Mouse (Mus musculus): ENCODE results near the gene Olfr655.

DNA sequence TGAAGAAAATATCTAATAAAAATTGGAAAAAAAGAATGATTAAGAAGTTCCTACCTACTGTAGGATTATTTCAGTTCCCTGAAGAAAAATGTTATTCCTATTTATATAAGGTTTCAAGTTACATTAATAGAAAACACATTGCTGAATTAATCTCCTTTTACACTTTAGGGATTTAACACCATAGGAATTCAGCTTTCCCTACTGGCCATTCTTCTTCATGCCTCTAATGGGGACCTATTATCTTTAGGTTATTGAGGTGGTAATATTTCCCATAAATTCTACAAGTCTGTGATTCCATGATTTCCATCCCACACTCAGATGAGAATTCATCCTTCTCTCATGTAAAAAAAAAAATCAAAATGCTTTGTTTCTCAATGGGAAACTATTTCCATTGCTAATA, 22.9 kb upstream of the Olfr655 start, which contains the start of gene Olfr657:
- TF ChIP-seq CTCF (IDR thresholded peaks at IDR 0.05; ENCODE audit: low read depth) = no peak
- no peak for TF ChIP-seq EP300 (optimal IDR thresholded peaks at IDR 0.05)

Measured in stomach, postnatal 0 days (tissue).